Mouse (Mus musculus) embryonic facial prominence, embryonic 10.5 days (tissue): ENCODE results near the gene Lnx1. TPM values are rescaled to one million over a fixed set of nuclear protein-coding genes. Genes with fewer than 3 reads are reported as not detected.

Experiments
- DNase-seq: peaks from one replicate; pipeline ENCODE4 v3.0.0-alpha.2; 2017; ENCODE audit warnings: low spot score
- H3K27ac ChIP-seq: fragments of 300-500 bp; sonication (generic); replicated peaks from 2 replicates; pipeline ENCODE4 v1.5.1; 2016; ENCODE audit warnings: mild to moderate bottlenecking
- H3K27me3 ChIP-seq: fragments of 300-500 bp; sonication (generic); replicated peaks from 2 replicates; pipeline ENCODE4 v1.6.1; 2016; ENCODE audit warnings: low read depth, mild to moderate bottlenecking; ENCODE audit not compliant: poor library complexity, severe bottlenecking
- H3K36me3 ChIP-seq: fragments of 300-500 bp; sonication (generic); replicated peaks from 2 replicates; pipeline ENCODE4 v1.6.1; 2016; ENCODE audit warnings: mild to moderate bottlenecking, moderate library complexity
- H3K4me1 ChIP-seq: fragments of 300-500 bp; sonication (generic); 2 replicates; pipeline ENCODE4 v1.6.1; 2016
- H3K4me3 ChIP-seq: fragments of 300-500 bp; sonication (generic); 2 replicates; pipeline ENCODE4 v1.5.1; 2016; ENCODE audit warnings: mild to moderate bottlenecking, moderate library complexity
- H3K9me3 ChIP-seq: fragments of 300-500 bp; sonication (generic); 2 replicates; pipeline ENCODE4 v1.6.1; 2016; ENCODE audit warnings: mild to moderate bottlenecking
- WGBS: fragments of 180-500 bp; shearing (Covaris S2); methylation state at CpG from one replicate; pipeline ENCODE4 v1.1.7; 2016; 5-methylcytosine and 5-hydroxymethylcytosine counted together
- polyA plus RNA-seq: library from polyadenylated mRNA; unstranded; fragments of >200 nt; fragmentation: Nextera tagmentation; extraction: Ambion mirVana; gene quantifications from 2 replicates; pipeline ENCODE4 v1.2.1, GENCODE M21; 2016

The Lnx1 gene
- polyA plus RNA-seq, 1 experiment from 2014 or later: 1.7 TPM

DNA sequence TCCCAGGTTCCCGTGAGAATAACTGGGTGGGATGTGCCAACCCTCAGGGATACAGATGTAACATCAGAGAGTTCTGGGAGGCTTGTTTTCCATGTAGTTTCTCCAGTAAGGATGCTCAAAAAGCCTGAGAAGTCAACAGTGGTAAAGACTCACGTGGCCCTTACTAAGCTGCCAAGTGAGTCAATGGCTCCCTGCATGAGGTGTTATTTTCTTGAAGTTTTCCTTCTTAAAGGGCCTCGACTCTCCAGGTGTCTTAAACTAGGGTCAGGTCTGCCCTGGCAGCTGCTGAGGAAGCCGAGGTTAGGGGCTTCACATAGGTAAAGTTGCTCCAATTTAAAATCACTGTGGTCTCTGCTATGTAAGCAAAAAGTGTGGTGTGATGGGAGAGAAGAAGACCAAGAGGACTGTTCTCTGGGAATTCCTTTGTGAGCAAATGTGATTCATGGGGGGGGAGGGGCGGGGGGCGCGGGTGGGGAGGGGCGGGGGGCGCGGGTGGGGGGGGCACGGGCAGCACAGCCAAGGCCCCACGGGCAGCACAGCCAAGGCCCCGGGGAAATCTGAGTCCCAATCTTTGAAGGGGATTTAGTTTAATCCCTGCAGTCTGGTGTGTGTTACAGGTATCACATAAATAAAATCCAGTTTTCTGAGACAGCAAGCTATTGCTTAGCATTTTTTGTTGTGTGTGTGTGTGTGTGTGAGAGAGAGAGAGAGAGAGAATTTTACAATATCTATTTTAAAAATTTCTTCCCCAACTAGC is 84.7 kb downstream of the Lnx1 start:
- Histone ChIP-seq H3K27ac (peak overlapping the region; percentile 78), H3K36me3 (no peaks in the 10 kb centered on the region), H3K27me3 (no peaks in the 10 kb centered on the region), H3K4me1 (peaks cover 53% of the 10 kb centered on the region), H3K9me3 (no peaks in the 10 kb centered on the region), H3K4me3 (no peak overlapping the region)
- DNase-seq: no peak
- WGBS: 56% methylated on average over 13 of the region's 13 CpGs

DNA sequence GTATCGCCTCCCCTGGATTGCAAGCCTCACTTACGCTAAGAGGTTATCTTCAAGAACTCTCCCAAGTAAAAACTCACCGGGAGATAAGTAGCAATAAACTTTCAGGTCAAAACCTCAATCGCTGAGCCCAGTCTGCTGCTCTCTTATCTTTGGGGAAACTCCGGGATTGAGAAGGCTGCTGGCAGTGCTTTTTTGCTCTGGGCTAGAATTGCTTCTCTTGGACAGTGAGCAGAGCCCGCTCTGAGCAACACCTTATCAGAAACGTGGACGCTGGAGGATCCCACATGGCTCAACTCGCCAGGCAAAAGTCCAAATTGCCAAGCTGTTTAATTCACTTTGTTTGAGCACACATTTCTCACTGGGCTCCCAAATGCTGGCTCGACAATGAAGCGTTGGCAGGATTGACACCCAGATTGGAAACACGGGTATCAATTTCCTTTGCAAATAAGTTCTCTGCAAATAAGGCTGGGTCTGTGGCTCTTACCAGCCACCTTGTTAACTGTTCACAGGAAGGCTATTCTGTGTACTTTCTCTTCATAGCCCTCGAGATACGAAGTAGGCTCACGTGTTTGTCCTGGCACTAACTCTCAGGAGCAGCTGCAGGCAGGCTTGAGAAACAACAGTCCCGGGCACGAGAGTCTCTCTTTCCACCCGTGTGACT is 89.1 kb downstream of the Lnx1 start:
- H3K27ac ChIP-seq: peak overlapping the region; percentile 68
- DNase-seq: no peak

DNA sequence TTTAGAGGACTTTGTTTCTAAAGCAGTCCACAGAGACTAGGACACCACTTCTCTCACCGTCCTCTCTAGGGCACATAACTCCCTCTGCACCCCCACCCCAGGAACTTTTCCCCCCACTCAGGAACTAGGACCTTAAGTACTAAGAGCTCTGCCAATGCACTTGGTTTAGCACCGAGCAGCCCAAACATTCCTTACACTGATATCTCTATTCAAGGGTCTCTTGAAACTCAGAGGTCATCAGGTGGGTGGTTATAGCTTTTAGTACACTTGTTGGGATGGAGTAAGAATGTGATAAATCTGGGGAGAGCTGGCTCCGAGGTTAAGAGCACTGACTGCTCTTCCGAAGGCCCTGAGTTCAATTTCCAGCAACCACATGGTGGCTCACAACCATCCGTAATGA is 90.0 kb downstream of the Lnx1 start:
- Histone ChIP-seq H3K36me3 (no peaks in the 10 kb centered on the region), H3K4me3 (no peak overlapping the region), H3K4me1 (peaks cover 23% of the 10 kb centered on the region), H3K27ac (no peak overlapping the region), H3K9me3 (no peaks in the 10 kb centered on the region), H3K27me3 (no peaks in the 10 kb centered on the region)
- WGBS: 92% methylated on average over 5 of the region's 5 CpGs
- no peak for DNase-seq

More for the DNA sequence above, 89.1 kb downstream of the Lnx1 start:
- H3K9me3 ChIP-seq: no peaks in the 10 kb centered on the region
- H3K36me3 ChIP-seq: no peaks in the 10 kb centered on the region
- no peaks in the 10 kb centered on the region for H3K27me3 ChIP-seq
- peaks cover 31% of the 10 kb centered on the region for H3K4me1 ChIP-seq
- no peak overlapping the region for H3K4me3 ChIP-seq
- 73% methylated on average over 18 of the region's 18 CpGs for WGBS

DNA sequence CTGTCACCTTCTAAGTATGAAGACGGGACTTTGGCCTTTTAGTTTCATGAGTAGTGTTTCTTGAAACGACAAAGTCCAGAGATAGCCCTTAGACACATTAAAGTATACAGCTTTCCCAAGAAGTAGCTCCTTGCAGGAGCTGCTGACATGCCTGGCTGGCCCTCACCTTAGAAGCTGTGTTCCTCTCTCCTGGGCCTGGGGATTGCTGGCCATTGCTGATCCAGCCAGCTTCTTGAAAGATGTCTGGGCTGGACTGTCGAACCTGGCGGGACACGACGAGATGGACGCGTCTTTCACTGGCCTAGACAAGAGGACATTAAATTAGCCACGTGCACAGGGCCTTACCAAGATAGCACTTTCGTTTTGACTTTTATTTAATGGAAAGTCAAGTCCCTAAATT is 92.2 kb downstream of the Lnx1 start:
- no peak overlapping the region for H3K4me3 ChIP-seq
- H3K4me1 ChIP-seq: peaks cover 11% of the 10 kb centered on the region
- WGBS: 92% methylated on average over 10 of the region's 10 CpGs
- no peak overlapping the region for H3K27ac ChIP-seq
- no peak for DNase-seq
- H3K36me3 ChIP-seq: no peaks in the 10 kb centered on the region
- no peaks in the 10 kb centered on the region for H3K27me3 ChIP-seq
- no peaks in the 10 kb centered on the region for H3K9me3 ChIP-seq

DNA sequence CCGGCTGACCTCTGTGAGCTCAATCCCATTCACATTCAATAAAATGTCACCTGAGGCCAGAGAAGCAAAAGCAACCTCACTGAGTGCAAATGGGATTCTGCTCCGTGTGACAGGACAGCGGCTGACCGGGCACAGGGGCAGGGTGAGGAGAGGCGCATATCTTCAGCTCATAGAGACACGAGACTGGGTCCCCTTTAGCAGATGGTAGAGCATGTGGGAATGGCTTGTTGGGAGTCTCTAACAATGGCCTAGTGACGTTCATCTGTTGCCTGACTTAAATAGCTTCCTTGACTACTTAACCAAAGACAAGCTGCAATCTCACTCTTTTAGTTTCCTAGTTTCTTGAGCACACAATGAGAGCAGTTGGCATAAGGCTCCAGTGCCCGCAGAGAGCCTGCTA is 96.5 kb downstream of the Lnx1 start:
- no peak for DNase-seq
- no peak overlapping the region for H3K4me3 ChIP-seq
- no peaks in the 10 kb centered on the region for H3K9me3 ChIP-seq
- H3K27me3 ChIP-seq: no peaks in the 10 kb centered on the region
- H3K4me1 ChIP-seq: 0 out of 2 replicates have a peak, but pooled peaks cover 2% of the 10 kb centered on the region
- H3K36me3 ChIP-seq: no peaks in the 10 kb centered on the region
- 86% methylated on average over 8 of the region's 8 CpGs for WGBS
- H3K27ac ChIP-seq: no peak overlapping the region

DNA sequence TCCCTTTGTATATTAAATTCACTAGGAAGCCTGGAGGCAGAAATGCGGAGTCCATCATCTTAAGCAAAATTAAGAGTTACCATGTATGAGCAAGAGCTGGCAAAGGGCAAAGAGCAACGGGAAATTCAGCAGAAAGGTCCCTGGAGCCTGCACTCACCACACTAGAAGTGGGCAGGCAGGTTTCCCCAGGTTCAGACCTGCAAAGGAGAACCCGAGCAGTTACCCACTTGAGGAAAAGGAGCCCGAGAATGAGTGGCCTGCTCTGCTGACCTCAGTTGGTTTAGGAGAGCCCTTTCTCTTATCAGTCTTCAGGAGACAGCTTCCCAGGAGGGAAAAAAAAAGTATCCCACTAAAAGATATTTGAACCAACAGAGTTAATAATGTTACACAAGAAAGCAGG is 99.4 kb downstream of the Lnx1 start:
- Histone ChIP-seq H3K4me3 (no peak overlapping the region), H3K27ac (peak overlapping the region; percentile 30; the same call in 1 of the 2 replicates), H3K4me1 (0 out of 2 replicates have a peak, but pooled peaks cover 2% of the 10 kb centered on the region), H3K36me3 (peaks cover 18% of the 10 kb centered on the region), H3K9me3 (no peaks in the 10 kb centered on the region), H3K27me3 (no peaks in the 10 kb centered on the region)
- no peak for DNase-seq
- 71% methylated on average over 4 of the region's 4 CpGs for WGBS

DNA sequence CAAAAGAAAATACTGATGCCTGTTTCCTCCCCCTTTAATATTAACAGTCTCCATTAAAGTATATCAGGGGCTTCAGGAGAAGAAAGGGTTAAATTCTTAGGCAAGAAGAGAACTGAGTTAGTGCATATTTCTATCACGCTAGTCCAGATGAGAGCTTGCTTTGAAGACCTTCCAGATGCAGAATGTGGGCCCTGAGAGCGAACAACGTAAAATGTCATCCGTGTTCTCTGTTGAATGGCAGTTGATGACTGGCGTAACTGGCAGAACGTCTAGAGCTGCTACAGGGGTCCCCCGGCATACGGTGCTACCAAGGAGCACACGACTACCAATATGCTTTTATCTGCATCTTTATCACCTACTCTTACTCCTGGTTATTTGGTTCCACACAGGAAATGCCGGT is 100.3 kb downstream of the Lnx1 start:
- H3K4me3 ChIP-seq: no peak overlapping the region
- no peak overlapping the region for H3K27ac ChIP-seq
- H3K36me3 ChIP-seq: peaks cover 28% of the 10 kb centered on the region
- H3K27me3 ChIP-seq: no peaks in the 10 kb centered on the region
- WGBS: 86% methylated on average over 10 of the region's 10 CpGs
- no peaks in the 10 kb centered on the region for H3K9me3 ChIP-seq
- DNase-seq: no peak
- H3K4me1 ChIP-seq: 0 out of 2 replicates have a peak, but pooled peaks cover 2% of the 10 kb centered on the region

DNA sequence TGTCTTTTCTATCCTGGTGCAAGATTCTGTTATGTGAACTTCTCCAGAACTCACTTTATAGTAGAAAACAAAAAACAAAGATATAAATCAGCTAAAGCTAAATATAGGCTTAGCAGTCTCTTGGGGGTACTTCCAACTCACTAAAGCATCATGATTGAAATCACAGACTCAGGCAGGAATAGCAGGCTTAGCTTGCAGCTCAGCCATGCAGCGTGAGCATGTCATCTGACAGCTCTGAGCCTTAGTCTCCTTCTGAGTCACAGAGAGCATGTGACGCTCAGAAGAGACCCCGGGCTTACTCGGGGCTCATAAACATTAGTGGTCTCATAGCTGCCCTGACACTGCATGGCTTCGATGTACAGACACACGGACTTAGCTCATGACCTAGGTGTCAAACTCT is 100.7 kb downstream of the Lnx1 start:
- Histone ChIP-seq H3K36me3 (peaks cover 32% of the 10 kb centered on the region), H3K27me3 (no peaks in the 10 kb centered on the region), H3K4me1 (0 out of 2 replicates have a peak, but pooled peaks cover 2% of the 10 kb centered on the region), H3K4me3 (no peak overlapping the region), H3K27ac (no peak overlapping the region), H3K9me3 (no peaks in the 10 kb centered on the region)
- WGBS: 87% methylated on average over 6 of the region's 6 CpGs
- DNase-seq: no peak

DNA sequence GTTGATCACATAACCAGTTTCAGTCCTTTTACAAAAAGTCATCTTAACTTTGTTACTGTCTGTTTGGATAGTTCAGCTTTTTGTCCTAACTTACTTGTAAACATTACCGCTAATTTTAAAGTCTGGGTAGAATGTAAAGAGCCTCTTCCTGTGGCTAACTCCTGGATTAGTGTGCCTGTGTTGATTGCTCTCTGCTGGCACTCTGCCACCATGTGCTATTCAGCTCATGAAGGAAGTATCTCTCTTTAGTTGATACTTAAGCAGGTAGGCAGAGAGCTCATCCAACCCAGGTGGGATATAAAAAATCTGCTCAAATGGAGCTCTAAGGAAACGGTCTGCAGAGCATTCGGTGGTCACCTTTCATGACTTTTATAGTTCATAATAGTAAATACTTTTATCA is 101.5 kb downstream of the Lnx1 start:
- Histone ChIP-seq H3K4me1 (0 out of 2 replicates have a peak, but pooled peaks cover 2% of the 10 kb centered on the region), H3K9me3 (no peaks in the 10 kb centered on the region), H3K27ac (no peak overlapping the region), H3K4me3 (no peak overlapping the region), H3K36me3 (peaks cover 40% of the 10 kb centered on the region), H3K27me3 (no peaks in the 10 kb centered on the region)
- DNase-seq: no peak
- 89% methylated on average over 3 of the region's 3 CpGs for WGBS

DNA sequence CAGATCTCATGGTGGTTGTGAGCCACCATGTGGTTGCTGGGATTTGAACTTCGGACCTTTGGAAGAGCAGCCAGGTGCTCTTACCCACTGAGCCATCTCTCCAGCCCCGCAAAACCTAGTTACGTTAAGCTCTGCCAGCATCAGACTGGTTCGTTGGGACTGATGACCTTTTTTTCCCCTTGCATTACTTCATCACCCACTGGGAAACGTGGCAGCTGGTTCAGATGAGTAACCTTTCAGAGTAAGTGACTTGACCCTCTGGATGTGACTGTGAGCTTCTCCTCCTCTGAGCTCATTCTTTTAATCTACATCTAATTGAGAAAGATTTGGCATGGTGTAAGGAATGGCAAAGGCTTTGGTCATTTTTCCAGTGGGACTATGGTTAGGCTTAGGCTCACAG is 102.7 kb downstream of the Lnx1 start:
- DNase-seq: no peak
- no peaks in the 10 kb centered on the region for H3K27me3 ChIP-seq
- 79% methylated on average over 5 of the region's 5 CpGs for WGBS
- H3K27ac ChIP-seq: no peak overlapping the region
- H3K9me3 ChIP-seq: no peaks in the 10 kb centered on the region
- H3K4me1 ChIP-seq: 0 out of 2 replicates have a peak, but pooled peaks cover 2% of the 10 kb centered on the region
- no peak overlapping the region for H3K4me3 ChIP-seq
- H3K36me3 ChIP-seq: peaks cover 51% of the 10 kb centered on the region

DNA sequence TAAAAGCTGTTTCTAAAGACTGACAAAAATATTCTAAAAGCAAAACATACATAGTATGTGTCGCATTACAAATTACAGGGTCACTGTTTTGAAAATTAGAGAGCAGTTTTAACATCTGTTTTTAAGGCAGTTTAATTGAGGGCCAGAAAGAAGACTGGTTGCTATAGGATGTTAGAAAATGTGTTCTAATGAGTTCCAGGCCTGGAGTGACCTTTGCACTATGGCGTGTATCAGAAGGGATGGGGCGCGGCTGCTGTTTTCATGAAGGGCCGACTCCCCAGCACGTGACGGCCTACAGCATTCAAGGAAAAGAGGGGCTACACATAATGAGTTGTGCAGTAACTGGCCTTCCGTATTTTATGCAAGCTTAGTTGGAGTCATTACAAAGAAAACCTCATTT is 109.6 kb downstream of the Lnx1 start:
- Histone ChIP-seq H3K4me1 (peaks cover 21% of the 10 kb centered on the region), H3K27me3 (no peaks in the 10 kb centered on the region), H3K9me3 (no peaks in the 10 kb centered on the region), H3K4me3 (no peak overlapping the region), H3K36me3 (peaks cover 100% of the 10 kb centered on the region), H3K27ac (no peak overlapping the region)
- 39% methylated on average over 8 of the region's 8 CpGs for WGBS
- DNase-seq: peak; percentile 77

DNA sequence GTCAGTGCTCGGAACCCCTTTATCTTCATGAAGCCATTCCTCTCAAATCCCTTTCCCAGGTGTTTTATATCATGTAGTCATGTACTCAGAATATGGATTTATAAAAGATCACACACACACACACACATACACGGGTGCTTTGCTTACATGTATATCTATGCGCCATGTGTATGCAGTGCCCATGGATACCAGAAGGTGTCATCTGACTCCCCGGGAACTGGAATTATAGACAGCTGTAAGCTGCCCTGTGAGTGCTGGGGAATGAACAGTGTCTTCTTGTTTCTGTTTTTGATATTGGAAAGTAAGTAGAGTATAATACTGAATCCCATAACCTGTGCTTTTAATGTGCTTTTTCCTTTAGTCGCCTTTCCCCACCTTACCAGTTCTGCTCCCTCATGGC is 111.3 kb downstream of the Lnx1 start:
- H3K9me3 ChIP-seq: no peaks in the 10 kb centered on the region
- H3K27me3 ChIP-seq: no peaks in the 10 kb centered on the region
- H3K4me3 ChIP-seq: no peak overlapping the region
- WGBS: 91% methylated on average over 5 of the region's 5 CpGs
- peaks cover 21% of the 10 kb centered on the region for H3K4me1 ChIP-seq
- H3K36me3 ChIP-seq: peaks cover 99% of the 10 kb centered on the region
- DNase-seq: no peak
- H3K27ac ChIP-seq: no peak overlapping the region

DNA sequence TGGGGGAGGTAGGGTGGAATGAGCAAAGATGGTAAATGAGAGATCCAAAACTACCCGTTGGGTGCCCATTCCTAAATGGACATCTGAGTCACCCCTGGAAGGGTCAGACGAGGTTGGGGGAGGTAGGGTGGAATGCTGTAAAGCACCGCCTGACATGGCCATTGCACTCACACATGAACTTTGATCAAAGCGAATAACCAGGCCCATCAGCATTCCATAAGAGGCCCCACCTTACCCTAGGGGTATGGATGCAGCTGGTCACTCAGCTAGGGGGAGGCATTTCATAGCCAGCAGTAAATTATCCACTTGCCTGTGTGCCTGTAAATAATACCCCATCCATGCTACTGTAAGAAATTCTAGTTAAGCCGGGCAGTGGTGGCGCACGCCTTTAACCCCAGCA is 113.6 kb downstream of the Lnx1 start:
- DNase-seq: no peak
- Histone ChIP-seq H3K4me3 (no peak overlapping the region), H3K27me3 (no peaks in the 10 kb centered on the region), H3K27ac (no peak overlapping the region), H3K4me1 (peaks cover 21% of the 10 kb centered on the region), H3K9me3 (no peaks in the 10 kb centered on the region), H3K36me3 (peaks cover 97% of the 10 kb centered on the region)
- WGBS: 93% methylated on average over 7 of the region's 7 CpGs
